Mouse (Mus musculus) lung, postnatal 14 days (tissue): Measurements from ENCODE around the gene Nol4l.

Experiments used
- DNase-seq: peaks from one replicate; pipeline ENCODE4 v3.0.0; 2021

The Nol4l gene

DNA sequence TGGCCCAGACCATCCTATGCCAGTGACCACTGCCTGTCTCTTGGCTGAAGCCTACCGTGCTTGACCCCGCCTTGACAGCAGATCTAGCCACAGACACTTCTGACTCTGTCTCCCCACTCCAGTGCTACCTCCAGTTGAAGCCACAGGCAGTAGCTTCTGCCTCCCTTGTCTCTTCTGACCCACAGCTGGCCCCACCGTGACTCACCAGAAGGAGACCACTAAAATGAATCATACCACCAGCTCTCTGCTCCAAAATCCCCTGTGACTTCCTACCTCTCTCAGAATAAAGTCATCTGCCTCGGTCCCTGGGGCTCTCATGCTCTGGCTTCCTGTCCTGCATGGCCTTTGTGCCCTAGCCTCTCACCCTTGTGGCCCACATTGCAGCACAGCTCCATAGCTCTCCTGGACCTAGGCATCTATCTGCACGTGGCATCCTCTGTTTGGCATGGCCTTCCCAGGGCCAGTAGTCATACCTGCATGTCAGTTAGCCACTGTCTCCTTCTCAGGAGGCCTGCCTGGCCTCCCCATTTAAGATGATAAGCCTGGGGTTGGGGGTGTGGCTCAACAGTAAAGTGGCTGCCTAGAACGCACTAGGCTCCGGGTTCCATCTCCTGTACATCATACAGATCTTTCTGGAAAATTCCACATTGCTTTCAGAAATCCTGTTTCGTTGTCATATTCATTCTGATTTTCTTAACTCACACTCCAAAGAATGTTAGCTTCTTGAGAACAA is 13.3 kb upstream of the Nol4l start:
- DNase-seq = no peak

DNA sequence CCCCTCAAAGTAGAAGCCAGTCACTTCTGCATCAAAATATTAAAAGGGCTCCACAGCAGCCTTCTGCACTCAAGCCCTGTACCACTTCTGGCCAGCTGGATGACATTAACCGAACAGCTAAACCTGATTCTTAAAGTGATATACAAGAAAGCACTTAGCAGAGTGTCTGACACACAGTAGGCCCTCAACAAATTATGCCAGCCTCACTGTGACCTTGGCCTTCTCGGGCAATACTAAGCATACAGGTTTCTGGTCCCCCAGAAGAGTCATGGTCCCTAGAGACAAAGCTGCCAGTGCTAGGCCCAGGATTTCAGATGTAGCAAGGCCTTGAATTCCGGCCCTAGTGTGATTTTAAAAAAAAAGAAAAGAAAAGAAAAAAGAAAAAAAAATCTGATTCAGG is 9.1 kb upstream of the Nol4l start:
- DNase-seq = no peak

DNA sequence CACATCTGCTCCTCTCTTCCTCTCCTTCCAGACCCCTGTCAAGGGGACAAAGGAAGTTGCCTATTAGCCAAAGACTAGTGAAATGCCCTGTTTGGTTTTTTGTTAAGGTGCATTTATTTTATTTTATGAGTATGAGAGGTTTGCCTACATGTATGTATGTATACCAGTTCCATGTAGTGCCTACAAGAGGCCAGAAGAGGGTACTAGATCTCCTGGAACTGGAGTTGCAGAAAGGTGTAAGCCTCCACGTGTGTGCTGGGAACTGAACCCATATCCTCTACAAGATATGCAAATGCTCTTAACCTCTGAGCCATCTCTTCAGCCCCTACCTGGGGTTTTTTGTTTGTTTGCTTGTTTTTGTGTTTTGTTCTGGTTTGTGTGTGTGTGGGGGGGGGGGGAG is 4.2 kb upstream of the Nol4l start:
- DNase-seq = no peak

DNA sequence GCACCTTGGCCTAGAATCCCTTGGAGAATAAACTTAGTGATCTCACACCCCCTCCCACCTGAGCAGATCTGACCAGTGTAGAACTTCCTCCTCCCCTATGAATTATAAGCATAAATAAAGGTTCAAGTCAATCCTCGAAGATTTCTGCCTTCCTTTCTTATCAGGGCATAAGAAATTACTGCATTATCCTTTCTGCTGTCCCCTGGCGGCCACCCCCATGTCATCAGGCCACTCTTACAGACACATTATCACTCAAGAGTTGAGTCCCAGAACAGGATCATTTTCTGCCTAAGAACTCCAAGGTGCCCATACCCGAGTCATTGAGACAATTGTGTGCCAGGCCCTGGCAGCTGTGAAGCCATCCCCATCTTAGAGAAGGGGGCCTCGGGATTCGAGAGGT is 1.2 kb upstream of the Nol4l start:
- DNase-seq = no peak

DNA sequence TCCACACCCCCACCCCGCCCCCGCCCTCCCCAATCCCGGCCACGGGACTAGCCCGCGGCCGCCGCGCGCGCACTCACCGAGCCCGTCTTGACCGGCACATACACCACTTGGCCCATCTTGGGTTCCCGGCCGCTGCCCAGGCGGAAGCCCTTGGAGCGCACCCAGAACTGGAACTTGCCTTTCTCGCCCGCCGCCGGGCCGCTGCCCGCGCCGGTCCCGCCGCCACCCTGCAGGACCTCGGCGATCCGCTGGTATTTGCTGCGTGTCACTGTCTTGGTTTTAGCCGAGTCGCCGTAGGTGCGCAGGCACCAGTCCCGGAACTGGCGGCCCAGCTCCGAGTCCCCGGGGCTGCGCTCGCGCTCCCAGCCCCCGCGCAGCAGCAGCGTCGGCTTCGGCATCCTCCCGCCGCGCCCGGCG is 398 bp downstream of the Nol4l start:
- DNase-seq = peak; percentile 45

DNA sequence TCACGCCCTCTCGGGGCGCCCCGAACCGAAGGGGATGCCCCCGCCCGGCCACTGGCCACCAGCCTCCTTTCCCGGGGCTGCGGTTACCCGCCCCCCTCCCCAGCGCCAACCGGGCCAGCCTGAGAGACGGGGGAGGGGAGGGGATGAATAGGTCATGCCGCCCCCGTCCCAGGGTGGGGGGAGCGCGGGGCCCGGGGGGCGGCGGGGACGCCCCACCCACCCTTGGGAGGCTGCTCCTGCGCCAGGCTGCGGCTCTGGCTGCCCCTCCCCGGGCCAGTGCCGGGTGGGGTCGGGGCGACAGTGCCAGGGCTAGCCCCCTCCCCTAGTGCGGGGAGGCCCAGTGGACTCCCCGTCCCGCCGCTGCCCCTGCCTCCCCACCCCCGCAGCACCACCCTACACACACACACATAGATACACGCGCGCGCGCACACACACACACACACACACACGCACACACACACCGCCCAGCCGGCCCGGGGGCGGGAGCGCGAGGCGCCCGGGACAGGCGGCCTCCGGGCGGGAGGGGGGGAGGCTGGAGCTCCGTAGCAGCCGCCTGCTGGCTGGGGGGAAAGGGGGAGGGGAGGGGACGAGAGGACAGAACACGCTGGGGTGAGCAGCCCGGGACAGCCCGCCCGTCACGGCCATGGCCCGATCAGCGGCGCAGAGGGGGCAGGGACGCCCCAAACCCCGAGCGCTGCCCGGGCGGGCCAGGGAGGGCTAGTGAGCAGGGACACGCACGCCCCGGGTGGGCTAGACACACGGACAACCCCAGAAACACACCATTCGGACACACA is 1.0 kb downstream of the Nol4l start:
- DNase-seq = peak; percentile 22

DNA sequence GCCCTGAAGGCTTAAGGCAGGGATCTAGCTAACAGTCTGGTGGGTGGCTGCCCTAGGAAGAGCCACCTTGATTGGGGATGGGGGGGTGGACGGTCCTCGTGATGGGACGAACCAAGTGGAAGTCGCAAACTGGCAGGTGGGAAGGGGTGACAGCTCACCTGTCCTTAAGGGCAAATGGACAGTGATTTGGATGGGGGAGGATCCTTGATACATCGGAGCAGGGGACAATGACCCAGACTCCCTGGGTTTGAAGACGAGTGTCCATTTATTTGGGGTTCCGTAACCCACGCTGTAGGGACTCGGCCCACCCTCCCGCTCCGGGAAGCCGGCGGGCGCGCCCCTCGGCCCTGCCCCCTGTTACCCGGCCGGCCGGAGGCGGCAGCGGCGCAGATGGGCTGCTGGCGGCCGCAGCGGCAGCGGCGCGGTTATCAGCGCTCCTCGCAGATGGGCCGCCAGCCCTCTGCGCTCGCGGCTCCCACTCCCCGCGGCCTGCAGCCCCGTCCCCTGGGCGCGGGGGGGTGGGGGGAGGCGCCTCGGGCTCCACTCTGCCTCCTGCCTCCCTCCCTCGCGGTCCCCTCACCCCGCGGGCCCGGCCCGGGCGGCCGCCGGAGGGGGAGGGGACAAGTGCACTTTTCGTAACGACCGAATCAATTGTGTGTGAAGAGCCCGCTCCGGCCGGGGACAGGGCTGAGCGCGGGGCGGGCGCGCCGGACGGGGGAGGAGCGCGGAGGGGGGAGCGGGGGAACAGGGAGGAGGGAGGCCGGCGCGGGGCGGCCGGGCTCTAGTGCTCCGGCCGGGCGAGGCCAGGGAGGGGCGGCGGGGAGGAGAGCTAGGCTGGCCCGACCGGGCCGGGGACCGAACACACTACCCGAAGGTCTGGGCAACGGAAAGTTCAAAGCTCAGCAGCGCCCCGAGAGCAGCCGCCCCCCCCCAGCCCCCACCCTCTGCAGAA is 1.9 kb downstream of the Nol4l start:
- DNase-seq = peak; percentile 56

DNA sequence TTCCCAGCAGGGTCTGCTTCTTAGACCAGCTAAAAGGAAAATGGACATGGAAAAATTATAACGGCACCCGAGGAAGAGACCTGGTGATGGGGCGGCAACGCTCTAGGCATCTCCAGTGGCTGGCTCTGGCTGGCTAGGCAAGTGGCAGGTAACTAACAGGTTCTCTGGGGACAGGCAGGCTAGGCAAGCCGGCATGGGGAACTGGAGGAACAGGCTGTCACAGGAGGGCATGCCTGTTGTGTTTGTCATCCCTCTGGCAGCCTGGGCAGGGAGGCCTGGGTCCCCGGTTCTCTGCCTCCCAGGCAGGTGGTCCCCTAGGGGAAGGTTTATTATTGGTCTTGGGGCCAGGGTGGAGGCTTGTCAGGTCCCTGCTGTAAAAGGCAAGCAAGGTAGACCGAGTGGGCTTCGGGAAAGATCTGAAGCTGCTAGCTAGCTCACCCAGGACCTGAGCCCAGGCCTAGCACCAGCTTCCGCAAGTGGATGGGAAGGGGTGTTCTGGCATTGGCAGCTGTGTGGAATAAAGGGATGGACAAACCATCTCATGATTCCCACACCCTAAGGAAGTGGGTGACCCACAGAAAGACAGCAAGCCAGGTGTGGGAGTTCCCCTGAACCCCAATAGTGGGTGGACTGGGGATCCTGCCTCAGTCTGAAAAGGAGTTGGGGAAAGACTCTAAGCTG is 2.8 kb downstream of the Nol4l start:
- DNase-seq = no peak

DNA sequence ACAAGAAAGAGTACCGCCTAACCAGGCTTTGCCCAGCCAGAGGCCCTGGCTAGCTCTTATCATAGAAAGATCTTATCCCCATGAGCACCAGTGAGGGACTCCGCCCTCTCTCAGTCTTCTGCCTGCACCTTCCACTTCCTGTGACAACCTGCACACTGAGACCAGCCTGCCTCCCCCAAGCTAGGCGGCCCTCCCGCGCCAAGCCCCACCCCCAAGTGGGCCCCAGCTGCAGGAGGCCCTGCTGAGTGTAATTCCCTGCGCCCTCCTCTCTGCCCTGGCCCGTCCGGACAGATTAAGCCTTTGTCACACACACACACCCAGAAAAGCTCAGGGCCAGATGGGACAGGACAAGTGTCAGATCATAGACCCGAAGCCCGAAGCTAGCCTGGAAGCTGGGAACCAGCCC is 3.9 kb downstream of the Nol4l start:
- DNase-seq = peak; percentile 27

DNA sequence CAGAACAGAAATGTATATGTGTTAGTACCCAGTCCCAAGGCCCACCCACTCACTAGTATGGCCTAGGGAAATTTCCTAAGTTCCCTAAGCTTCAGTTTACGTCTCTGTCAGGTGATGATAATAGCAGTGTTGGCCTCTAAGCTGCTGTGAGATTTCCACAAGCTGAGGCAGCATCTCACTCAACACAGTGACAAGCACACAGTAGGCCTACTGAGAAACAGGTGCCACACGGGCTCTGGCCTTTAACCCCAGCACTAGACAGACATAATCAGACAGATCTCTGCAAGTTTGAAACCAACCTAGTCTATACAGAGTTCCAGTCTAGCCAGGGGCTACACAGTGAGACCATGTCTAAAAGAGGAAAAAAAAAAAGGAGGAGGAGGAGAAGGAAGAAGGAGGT is 5.0 kb downstream of the Nol4l start:
- no peak for DNase-seq

DNA sequence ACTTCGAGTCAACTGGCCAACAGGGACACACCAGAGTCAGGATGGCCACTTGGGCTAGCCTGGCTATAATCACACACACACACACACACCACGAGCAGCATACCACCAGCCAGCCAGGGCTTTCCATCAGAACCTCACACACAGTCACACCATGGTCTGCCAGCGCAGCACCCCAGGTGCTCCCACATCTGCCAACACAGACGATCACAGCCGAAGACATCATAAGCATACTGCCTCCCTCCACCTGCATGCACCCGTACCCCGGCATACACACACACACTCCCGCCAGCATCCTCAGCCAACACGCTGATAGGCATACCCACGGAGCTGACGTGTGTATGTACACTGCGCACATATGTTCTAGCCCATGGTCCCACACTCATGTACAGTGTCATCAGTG is 6.1 kb downstream of the Nol4l start:
- DNase-seq = no peak

DNA sequence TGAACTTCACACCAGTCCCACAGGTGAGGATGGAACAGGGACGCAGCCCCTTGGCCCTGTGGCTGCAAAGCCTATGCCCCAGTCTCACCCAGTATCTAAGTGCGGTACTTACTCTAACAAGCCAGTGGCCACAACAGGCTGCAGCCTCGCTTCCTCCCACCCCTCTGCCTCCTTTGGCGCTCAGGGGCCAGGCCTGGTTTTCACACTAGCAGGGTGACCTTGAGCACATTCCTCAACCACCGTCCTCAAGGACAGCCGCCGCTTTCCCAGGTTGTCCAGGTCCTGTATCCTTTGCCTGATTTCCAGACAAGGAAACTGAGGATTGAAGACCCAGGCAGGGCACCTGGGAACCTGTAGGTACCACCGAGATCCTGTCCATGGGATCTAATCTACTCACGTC is 6.6 kb downstream of the Nol4l start:
- no peak for DNase-seq

DNA sequence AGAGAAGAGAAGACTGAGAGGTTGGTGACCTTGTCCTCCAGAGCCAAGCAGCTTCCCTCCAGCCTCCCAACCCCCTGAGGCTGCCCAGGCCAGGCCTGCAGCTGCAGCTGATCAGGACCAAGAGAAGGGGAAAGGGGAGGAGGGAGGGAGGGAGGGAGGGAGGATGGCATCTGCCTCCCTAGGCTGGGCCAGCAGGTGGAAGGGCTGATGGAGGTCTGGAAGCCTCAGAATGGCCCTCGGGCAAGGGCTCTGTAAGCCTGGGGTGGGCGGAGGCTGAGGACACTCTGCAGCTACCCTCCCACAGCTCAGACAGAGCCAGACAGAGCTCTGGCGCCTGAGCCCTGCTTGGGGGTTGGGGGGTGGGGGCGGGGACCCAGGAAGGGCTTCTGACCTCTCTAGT is 7.5 kb downstream of the Nol4l start:
- DNase-seq = no peak

DNA sequence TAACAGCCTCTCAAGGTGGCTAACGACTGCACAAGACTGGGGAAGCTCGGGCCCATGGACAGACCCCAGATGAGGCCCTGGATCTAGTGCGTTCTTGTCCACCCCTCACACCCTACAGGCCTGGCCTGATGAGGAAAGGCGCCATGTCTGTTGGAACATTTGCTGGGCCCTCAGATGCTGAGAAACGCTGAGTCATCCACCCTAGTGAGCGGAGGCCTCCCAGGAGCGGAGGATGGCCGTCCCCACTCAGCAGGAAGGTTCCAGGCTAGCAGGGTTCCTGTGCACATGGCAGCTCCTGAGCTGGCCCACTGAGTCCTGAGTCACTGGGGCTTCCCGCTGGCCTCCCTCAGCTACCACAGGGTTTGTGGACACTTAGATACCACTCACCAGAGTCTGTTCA is 9.7 kb downstream of the Nol4l start:
- no peak for DNase-seq

DNA sequence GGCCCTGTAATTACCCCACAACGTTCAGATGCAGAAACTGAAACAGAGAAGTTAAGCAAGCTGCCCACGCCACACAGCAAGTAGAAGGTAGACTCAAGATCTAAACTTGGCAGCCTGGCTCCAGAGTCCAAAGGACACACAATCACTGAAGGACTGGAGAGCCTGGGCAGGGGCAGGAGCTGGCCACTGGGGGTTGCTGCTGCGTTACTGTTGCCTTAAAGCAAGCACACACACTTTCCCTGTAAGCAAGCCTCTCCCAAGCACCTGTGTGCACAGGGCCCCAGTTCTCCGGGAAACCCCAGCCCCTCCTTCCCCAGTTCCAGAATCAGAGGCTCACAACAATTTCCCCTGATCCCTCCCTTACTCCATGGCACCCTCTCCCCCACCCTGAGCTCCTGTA is 12.8 kb downstream of the Nol4l start:
- no peak for DNase-seq

DNA sequence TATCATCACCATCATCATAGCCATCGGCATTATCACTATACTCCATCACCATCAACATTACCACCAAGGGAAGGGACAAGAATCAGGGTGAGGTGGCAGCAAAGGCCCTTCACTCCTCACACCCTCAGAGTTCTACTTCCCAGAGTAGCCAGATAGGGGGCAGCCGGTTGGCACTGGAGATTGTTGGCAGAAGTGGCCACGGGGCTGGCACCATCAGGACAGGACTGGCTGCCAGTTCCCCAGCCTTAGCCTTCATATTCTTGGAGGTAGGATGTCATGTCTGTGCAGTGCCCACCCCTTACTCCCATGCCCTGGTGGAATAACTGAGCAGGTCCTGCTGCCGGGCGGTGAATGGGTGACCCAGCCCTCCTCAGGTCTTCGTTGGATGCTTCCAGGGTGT is 14.2 kb downstream of the Nol4l start:
- DNase-seq = no peak

DNA sequence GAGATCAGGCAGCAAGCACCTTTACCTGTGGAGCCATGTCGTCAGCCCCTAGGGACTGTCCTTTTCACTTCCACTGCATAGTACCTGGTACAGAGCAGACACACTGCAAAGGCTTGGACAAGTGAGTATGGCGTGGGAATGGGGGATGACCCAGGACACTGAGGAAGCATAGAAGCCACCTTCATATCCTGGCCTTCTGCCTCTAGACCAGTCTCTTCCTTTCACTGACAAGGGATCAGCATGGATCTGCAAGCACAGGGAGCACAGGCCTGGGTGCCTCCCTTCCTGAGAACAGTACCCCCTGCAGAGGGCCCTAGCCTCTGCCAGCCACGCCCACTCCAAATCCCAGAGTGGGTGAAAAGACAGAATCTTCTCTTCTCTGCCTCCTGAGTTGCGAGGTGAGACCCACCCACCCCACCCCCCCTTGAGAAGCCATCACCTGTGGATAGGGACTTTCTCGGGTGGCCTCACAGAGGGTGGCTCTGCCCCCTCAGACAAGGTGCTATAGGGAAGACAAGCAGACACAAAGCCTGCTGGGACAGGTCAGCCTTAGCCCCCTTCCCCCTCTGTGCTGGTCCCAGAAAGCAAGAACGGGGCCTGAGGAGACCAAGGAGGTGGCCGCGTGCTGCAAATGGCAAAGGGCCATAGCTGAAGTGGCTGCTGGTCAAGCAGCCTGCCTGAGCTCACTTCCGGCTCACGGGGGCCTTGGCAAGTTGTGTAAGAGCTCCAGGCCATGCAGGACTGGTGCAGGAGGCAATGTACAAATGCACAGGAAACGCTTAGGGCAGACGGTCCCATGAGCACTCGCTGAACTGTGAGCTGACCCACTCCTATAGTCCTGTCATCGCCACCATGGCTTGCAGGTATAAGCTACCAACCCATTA is 15.0 kb downstream of the Nol4l start:
- peak; percentile 57 for DNase-seq

DNA sequence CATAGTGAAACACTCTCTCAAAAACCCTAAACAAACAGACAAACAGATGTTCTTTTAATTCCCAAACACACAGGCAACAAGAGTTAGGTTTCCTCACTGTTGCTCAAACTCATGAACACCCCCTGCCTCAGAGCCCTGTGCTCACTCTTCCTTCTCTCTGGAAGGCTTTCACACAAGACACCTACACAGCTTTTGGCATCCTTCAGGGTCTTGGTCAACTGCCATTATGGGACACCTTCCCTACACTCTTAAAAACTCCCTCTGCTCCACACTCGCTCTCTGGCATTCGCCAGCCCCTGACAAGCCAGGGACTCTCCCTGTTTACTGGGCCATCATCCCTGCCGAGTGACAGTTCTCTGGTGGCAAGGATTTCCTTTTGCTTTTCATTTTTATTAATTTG is 15.8 kb downstream of the Nol4l start:
- DNase-seq = no peak

DNA sequence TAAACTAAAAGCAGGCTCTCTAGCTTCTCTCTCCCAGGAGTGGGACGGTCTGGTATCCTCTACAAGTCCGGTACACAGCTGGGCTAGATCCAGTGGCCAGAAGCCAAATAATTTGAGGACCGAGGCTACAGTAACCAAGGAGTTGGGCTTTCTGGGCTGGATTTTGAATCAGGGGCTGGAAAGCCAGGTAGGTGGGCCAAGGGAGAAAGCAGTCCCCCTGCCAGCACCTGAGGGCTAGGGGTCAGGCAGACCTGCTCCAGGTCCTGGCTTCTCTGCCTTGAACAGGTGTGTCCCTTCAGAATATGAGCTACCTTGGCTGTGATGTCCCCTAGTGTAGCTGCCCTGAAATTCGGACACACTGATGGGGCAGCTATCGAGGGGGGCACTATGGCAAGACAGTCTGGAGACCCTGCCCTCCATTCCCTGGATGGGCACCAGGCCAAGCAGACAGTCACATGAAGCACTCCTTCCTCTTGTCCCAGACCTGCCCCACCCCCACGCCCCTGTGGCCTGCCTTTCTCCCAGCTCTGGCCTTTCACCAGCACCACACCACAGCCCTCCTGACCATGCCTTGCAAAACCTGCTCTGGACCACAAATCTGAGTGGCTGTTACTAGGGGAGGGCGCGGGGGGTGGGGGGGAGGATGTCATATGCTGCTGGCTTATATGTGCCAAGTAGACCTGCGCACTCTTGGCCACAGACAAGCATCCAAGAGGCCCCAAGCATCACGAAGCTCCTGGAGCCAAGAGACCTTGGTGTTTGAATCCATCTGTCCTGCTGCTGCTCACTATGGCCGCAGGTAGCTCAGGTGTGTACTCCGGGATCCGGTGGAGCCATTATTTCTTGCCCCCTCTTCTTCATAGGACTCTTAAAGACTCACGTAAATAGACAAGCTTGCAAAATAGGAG is 17.1 kb downstream of the Nol4l start:
- peak; percentile 31 for DNase-seq

DNA sequence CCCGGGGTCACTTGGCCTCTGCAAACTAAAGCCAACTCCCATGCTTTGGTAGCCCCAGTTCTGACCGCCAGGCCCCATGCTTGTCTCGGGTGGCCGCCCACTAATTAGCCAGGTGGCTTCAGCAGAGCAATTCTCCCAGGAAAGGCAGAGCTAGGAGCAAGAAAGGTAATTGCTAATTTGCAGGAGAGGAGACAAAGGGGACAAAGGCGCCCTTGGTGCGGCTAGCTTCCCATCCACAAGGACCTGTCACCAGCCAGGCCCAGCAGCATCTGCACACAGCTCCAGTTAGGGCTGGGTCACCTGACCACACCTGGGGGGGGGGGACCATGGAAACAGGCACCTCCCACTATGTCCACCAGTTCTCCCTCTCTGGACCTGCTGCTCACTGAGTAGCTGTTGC is 18.2 kb downstream of the Nol4l start:
- DNase-seq = no peak

DNA sequence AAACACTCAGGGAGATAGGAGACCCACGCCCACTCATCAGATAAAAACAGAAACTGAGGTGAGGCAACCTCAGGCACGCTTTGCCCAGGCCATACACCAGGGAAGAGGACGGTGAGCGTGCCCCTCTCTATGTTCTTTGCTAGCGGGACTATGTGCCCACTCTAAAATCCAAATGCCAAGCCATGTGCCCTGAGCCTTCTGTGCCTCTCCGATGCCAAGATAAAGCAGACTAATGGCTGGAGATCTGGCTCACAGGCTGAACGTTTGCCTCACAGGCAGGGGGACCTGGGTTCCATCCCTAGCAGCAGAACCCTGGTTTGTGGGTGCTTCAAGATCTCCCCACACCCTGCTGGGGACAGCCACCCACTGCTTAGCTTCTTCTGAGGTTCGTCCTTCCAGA is 19.6 kb downstream of the Nol4l start:
- no peak for DNase-seq
